Mouse (Mus musculus): ENCODE measurements around the gene Tbcel. TPM values are rescaled to one million over a fixed set of nuclear protein-coding genes. Genes with fewer than 3 reads are reported as not detected.

The Tbcel gene
- total RNA-seq, 1 experiment = 9.1 TPM

DNA sequence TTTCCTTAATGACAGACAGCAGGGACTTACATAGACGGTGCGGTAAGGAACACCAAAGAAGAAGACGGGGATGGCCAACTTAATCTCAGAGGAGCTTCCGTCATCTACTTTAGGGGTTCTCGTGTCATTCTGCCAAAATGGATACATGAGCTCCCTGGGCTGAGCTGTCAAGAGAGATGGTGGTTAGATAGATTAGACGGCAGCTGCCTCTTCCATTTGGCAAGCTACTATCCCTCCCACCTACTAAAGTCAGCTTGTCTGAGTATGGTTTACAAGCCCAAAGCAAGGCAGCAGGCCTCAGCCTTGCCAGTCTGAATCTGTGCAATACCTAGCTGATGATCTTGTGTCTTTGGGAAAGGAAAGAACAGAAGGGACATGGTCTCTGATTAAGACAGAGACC is 112.7 kb downstream of the Tbcel start:
- Histone ChIP-seq H3K4me3 (ENCODE audit: insufficient read depth in 1 of 2, low read depth in 1 of 2, low read length in 2 of 2, poor library complexity in 1 of 2, severe bottlenecking in 1 of 2) (no peak overlapping the region), H3K36me3 (ENCODE audit: control insufficient read depth, insufficient read depth, low read length, poor library complexity, severe bottlenecking) (no peaks in the 10 kb centered on the region), H3K4me1 (ENCODE audit: control insufficient read depth in 2 of 2, insufficient read depth in 2 of 2, low read length in 2 of 2, poor library complexity in 1 of 2) (no peaks in the 10 kb centered on the region), H3K9ac (ENCODE audit: insufficient read depth, low read depth, low read length, poor library complexity, severe bottlenecking) (no peak overlapping the region), H3K9me3 (ENCODE audit: control insufficient read depth, insufficient read depth, low read depth, low read length) (no peaks in the 10 kb centered on the region), H3K27ac (ENCODE audit: insufficient read depth, low read depth, low read length, poor library complexity, severe bottlenecking) (no peak overlapping the region)
- no peak for TF ChIP-seq HCFC1 (IDR thresholded peaks at IDR 0.05; ENCODE audit: borderline replicate concordance, insufficient read depth, low read length)
- no peak for TF ChIP-seq ZC3H11A (IDR thresholded peaks at IDR 0.05; ENCODE audit: borderline replicate concordance, low read depth, low read length)
- TF ChIP-seq CHD2 (IDR thresholded peaks at IDR 0.05; ENCODE audit: low read depth, low read length) = no peak
- no peak for TF ChIP-seq ZNF384 (IDR thresholded peaks at IDR 0.05; ENCODE audit: low read depth, low read length)
- no peak for TF ChIP-seq MAFK (IDR thresholded peaks at IDR 0.05; ENCODE audit: insufficient read depth, low read depth, low read length)
- DNase-seq (ENCODE audit: low read depth, low spot score) = no peak
- in situ Hi-C loops (cut with MboI; ENCODE audit: low sequenced_read_pairs in 2 of 2, unreplicated experiment in 2 of 2) = no loop called here

DNA sequence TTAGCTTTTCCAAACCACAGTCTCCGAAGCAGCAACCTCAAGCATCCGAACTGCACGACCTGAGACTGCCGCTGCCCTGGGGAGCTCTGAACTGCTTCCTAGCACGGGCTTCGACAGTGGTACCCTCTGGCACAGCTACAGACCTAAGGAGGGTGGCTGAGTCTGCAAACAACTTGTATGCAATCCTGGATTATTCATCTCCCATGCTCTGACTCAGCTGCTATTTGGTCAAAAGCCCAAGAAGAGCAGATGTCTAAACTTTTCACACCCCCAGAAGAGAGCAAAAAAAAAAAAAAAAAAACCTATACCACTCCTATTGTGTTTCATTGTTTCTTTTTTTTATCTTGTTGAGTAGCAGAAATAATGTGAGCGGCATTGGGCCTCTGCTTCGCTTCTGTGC is 113.3 kb downstream of the Tbcel start:
- H3K36me3 ChIP-seq (ENCODE audit: control insufficient read depth, insufficient read depth, low read length, poor library complexity, severe bottlenecking) = no peaks in the 10 kb centered on the region
- TF ChIP-seq CHD2 (IDR thresholded peaks at IDR 0.05; ENCODE audit: low read depth, low read length) (no peak), ZNF384 (IDR thresholded peaks at IDR 0.05; ENCODE audit: low read depth, low read length) (no peak), HCFC1 (IDR thresholded peaks at IDR 0.05; ENCODE audit: borderline replicate concordance, insufficient read depth, low read length) (no peak), ZC3H11A (IDR thresholded peaks at IDR 0.05; ENCODE audit: borderline replicate concordance, low read depth, low read length) (no peak), MAFK (IDR thresholded peaks at IDR 0.05; ENCODE audit: insufficient read depth, low read depth, low read length) (no peak)
- H3K4me3 ChIP-seq (ENCODE audit: insufficient read depth in 1 of 2, low read depth in 1 of 2, low read length in 2 of 2, poor library complexity in 1 of 2, severe bottlenecking in 1 of 2) = no peak overlapping the region
- in situ Hi-C loops (cut with MboI; ENCODE audit: low sequenced_read_pairs in 2 of 2, unreplicated experiment in 2 of 2) = no loop called here
- no peak overlapping the region for H3K9ac ChIP-seq (ENCODE audit: insufficient read depth, low read depth, low read length, poor library complexity, severe bottlenecking)
- no peaks in the 10 kb centered on the region for H3K4me1 ChIP-seq (ENCODE audit: control insufficient read depth in 2 of 2, insufficient read depth in 2 of 2, low read length in 2 of 2, poor library complexity in 1 of 2)
- no peaks in the 10 kb centered on the region for H3K9me3 ChIP-seq (ENCODE audit: control insufficient read depth, insufficient read depth, low read depth, low read length)
- no peak overlapping the region for H3K27ac ChIP-seq (ENCODE audit: insufficient read depth, low read depth, low read length, poor library complexity, severe bottlenecking)
- DNase-seq (ENCODE audit: low read depth, low spot score) = no peak

DNA sequence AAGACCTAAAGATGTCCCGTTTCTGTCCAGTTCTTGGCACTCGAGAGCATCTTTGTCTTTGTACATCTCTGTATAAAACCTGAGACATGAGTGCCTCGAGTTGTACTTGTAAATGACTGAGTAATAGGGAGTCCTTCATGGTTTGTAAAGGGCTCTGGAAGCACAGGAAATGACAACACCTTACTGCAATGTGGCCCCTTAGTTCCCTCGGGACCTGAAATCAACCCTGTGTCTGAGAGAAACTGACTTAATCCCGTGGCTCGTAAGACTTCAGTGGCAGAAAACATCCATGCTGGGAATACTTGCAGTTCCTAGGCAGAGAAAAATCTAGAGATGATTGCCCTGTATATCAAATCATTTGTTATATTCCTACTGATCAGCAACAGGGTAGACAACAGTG is 114.7 kb downstream of the Tbcel start:
- Histone ChIP-seq H3K4me1 (ENCODE audit: control insufficient read depth in 2 of 2, insufficient read depth in 2 of 2, low read length in 2 of 2, poor library complexity in 1 of 2) (no peaks in the 10 kb centered on the region), H3K9me3 (ENCODE audit: control insufficient read depth, insufficient read depth, low read depth, low read length) (no peaks in the 10 kb centered on the region), H3K9ac (ENCODE audit: insufficient read depth, low read depth, low read length, poor library complexity, severe bottlenecking) (no peak overlapping the region), H3K27ac (ENCODE audit: insufficient read depth, low read depth, low read length, poor library complexity, severe bottlenecking) (no peak overlapping the region), H3K4me3 (ENCODE audit: insufficient read depth in 1 of 2, low read depth in 1 of 2, low read length in 2 of 2, poor library complexity in 1 of 2, severe bottlenecking in 1 of 2) (no peak overlapping the region), H3K36me3 (ENCODE audit: control insufficient read depth, insufficient read depth, low read length, poor library complexity, severe bottlenecking) (no peaks in the 10 kb centered on the region)
- in situ Hi-C loops (cut with MboI; ENCODE audit: low sequenced_read_pairs in 2 of 2, unreplicated experiment in 2 of 2) = no loop called here
- TF ChIP-seq HCFC1 (IDR thresholded peaks at IDR 0.05; ENCODE audit: borderline replicate concordance, insufficient read depth, low read length) (no peak), ZNF384 (IDR thresholded peaks at IDR 0.05; ENCODE audit: low read depth, low read length) (no peak), ZC3H11A (IDR thresholded peaks at IDR 0.05; ENCODE audit: borderline replicate concordance, low read depth, low read length) (no peak), CHD2 (IDR thresholded peaks at IDR 0.05; ENCODE audit: low read depth, low read length) (no peak), MAFK (IDR thresholded peaks at IDR 0.05; ENCODE audit: insufficient read depth, low read depth, low read length) (no peak)
- DNase-seq (ENCODE audit: low read depth, low spot score) = no peak

DNA sequence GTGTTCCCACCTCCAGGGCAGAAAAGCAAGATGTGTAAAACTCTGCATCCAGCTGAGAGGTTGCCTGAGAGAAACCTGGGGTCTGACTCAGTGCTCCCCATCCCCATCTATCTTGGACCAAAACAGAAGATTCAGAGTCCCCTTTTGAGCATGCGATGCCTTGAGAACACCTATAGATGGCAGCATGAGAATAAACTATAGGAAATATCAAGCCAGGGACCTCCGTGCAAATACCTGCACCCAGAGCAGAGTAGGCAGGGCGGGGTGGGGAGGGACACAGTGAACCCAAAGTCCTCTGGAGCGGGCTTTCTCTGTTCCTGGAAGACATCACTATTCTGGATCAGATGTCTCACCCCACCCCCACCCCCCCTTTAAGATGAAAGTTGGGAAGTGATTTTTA is 119.1 kb downstream of the Tbcel start:
- TF ChIP-seq ZC3H11A (IDR thresholded peaks at IDR 0.05; ENCODE audit: borderline replicate concordance, low read depth, low read length) (0 out of 2 replicates have a peak, but pooled peaks have one; percentile 23), HCFC1 (IDR thresholded peaks at IDR 0.05; ENCODE audit: borderline replicate concordance, insufficient read depth, low read length) (no peak), CHD2 (IDR thresholded peaks at IDR 0.05; ENCODE audit: low read depth, low read length) (no peak), MAFK (IDR thresholded peaks at IDR 0.05; ENCODE audit: insufficient read depth, low read depth, low read length) (no peak)
- no peaks in the 10 kb centered on the region for H3K36me3 ChIP-seq (ENCODE audit: control insufficient read depth, insufficient read depth, low read length, poor library complexity, severe bottlenecking)
- no peak overlapping the region for H3K27ac ChIP-seq (ENCODE audit: insufficient read depth, low read depth, low read length, poor library complexity, severe bottlenecking)
- DNase-seq (ENCODE audit: low read depth, low spot score) = no peak
- H3K4me1 ChIP-seq (ENCODE audit: control insufficient read depth in 2 of 2, insufficient read depth in 2 of 2, low read length in 2 of 2, poor library complexity in 1 of 2) = no peaks in the 10 kb centered on the region
- in situ Hi-C loops (cut with MboI; ENCODE audit: low sequenced_read_pairs in 2 of 2, unreplicated experiment in 2 of 2) = no loop called here
- no peak overlapping the region for H3K9ac ChIP-seq (ENCODE audit: insufficient read depth, low read depth, low read length, poor library complexity, severe bottlenecking)
- H3K9me3 ChIP-seq (ENCODE audit: control insufficient read depth, insufficient read depth, low read depth, low read length) = no peaks in the 10 kb centered on the region
- H3K4me3 ChIP-seq (ENCODE audit: insufficient read depth in 1 of 2, low read depth in 1 of 2, low read length in 2 of 2, poor library complexity in 1 of 2, severe bottlenecking in 1 of 2) = no peak overlapping the region

DNA sequence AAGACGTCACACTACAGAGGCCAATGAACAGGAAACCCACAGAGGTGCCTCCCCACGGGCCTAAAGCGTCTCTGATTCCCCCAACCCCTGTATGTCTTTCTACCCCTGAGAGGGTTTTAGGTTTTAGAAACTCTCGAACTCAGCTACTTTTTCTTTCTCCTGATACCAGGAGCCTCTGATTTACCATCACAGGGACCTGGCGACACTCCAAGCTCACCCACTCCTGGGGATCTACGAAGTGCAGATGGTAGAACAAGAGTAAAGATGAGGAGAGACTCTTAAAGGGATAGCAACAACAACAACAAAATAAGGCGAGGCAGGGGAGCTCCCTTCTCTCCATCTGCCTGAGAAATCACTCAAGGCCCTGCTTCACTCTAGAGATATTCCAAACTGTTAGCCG is 120.6 kb downstream of the Tbcel start:
- DNase-seq (ENCODE audit: low read depth, low spot score) = no peak
- no peak overlapping the region for H3K9ac ChIP-seq (ENCODE audit: insufficient read depth, low read depth, low read length, poor library complexity, severe bottlenecking)
- no peak overlapping the region for H3K4me3 ChIP-seq (ENCODE audit: insufficient read depth in 1 of 2, low read depth in 1 of 2, low read length in 2 of 2, poor library complexity in 1 of 2, severe bottlenecking in 1 of 2)
- no peak for TF ChIP-seq ZNF384 (IDR thresholded peaks at IDR 0.05; ENCODE audit: low read depth, low read length)
- no peak for TF ChIP-seq MAFK (IDR thresholded peaks at IDR 0.05; ENCODE audit: insufficient read depth, low read depth, low read length)
- no peak for TF ChIP-seq HCFC1 (IDR thresholded peaks at IDR 0.05; ENCODE audit: borderline replicate concordance, insufficient read depth, low read length)
- no peaks in the 10 kb centered on the region for H3K9me3 ChIP-seq (ENCODE audit: control insufficient read depth, insufficient read depth, low read depth, low read length)
- no peak overlapping the region for H3K27ac ChIP-seq (ENCODE audit: insufficient read depth, low read depth, low read length, poor library complexity, severe bottlenecking)
- no peaks in the 10 kb centered on the region for H3K4me1 ChIP-seq (ENCODE audit: control insufficient read depth in 2 of 2, insufficient read depth in 2 of 2, low read length in 2 of 2, poor library complexity in 1 of 2)
- no peaks in the 10 kb centered on the region for H3K36me3 ChIP-seq (ENCODE audit: control insufficient read depth, insufficient read depth, low read length, poor library complexity, severe bottlenecking)
- in situ Hi-C loops (cut with MboI; ENCODE audit: low sequenced_read_pairs in 2 of 2, unreplicated experiment in 2 of 2) = no loop called here
